Mouse (Mus musculus) hindbrain, postnatal 0 days (tissue): ENCODE data around the gene Hist1h2bp. TPM values are rescaled to one million over a fixed set of nuclear protein-coding genes. Genes with fewer than 3 reads are reported as not detected.
A peak's percentile ranks its signal among the peaks of the same experiment; 100 is the strongest.
"Not testable (repeated sequence)": the region's sequence is repeated elsewhere in the genome, so short reads cannot be mapped to it uniquely, and the experiment has no call there.

Experiments used
- ATAC-seq: fragments of 200-750 bp; cut with Nextera tagmentation; 2 replicates; pipeline ENCODE4 v1.8.0; 2017; ENCODE audit warnings: mild to moderate bottlenecking, moderate TSS enrichment, moderate library complexity
- DNase-seq: peaks from one replicate; pipeline ENCODE4 v3.0.0-alpha.2; 2015; ENCODE audit warnings: low spot score
- H3K27ac ChIP-seq: fragments of 300-500 bp; sonication (generic); 2 replicates; pipeline ENCODE4 v1.5.1; 2014; ENCODE audit warnings: mild to moderate bottlenecking
- H3K27me3 ChIP-seq: fragments of 300-500 bp; sonication (generic); 2 replicates; pipeline ENCODE4 v1.6.1; 2014; ENCODE audit warnings: low read length, mixed read lengths; ENCODE audit not compliant: insufficient read depth
- H3K36me3 ChIP-seq: fragments of 300-500 bp; sonication (generic); 2 replicates; pipeline ENCODE4 v1.6.1; 2014; ENCODE audit warnings: low read length, mixed read lengths; ENCODE audit not compliant: insufficient read depth
- H3K4me1 ChIP-seq: fragments of 300-500 bp; sonication (generic); 2 replicates; pipeline ENCODE4 v1.6.1; 2014; ENCODE audit warnings: antibody characterized with exemption, low read length, mixed read lengths; ENCODE audit not compliant: insufficient read depth
- H3K4me2 ChIP-seq: fragments of 300-500 bp; sonication (generic); 2 replicates; pipeline ENCODE4 v1.6.1; 2014; ENCODE audit warnings: low read depth, mild to moderate bottlenecking, low read length, moderate library complexity, mixed read lengths
- H3K4me3 ChIP-seq: fragments of 300-500 bp; sonication (generic); 2 replicates; pipeline ENCODE4 v1.5.1; 2014; ENCODE audit warnings: low read length
- H3K9ac ChIP-seq: fragments of 300-500 bp; sonication (generic); replicated peaks from 2 replicates; pipeline ENCODE4 v1.6.1; 2014; ENCODE audit warnings: mild to moderate bottlenecking, low read length, moderate library complexity, mixed read lengths
- H3K9me3 ChIP-seq: fragments of 300-500 bp; sonication (generic); 2 replicates; pipeline ENCODE4 v1.6.1; 2016; ENCODE audit warnings: low read length, mixed read lengths
- CTCF ChIP-seq: IDR thresholded peaks from 2 replicates; pipeline ENCODE4 v1.5.1; 2016; ENCODE audit warnings: antibody characterized with exemption, control low read depth, low read depth
- WGBS: fragments of 180-500 bp; shearing (Covaris S2); extraction: QIAGEN DNeasy Blood & Tissue Kit; methylation state at CpG from one replicate; pipeline ENCODE4 v1.1.7; 2014; 5-methylcytosine and 5-hydroxymethylcytosine counted together
- polyA plus RNA-seq: library from polyadenylated mRNA; unstranded; fragments of >200 nt; fragmentation: Nextera tagmentation; extraction: Ambion mirVana; gene quantifications from 2 replicates; pipeline ENCODE4 v1.2.1, GENCODE M21; 2015
- total RNA-seq: library from RNA; depleted of rRNA; stranded (reverse); fragments of >200 nt; gene quantifications from 2 replicates; pipeline ENCODE4 v1.2.3, GENCODE M21; 2014

The Hist1h2bp gene
- total and polyA plus RNA-seq, 2 experiments from 2014 or later: 234 TPM; not detected in 1

GRCm38 (mm10) chr13:21752356-21752755 is 34.9 kb upstream of the Hist1h2bp start:
- peak overlapping the region; percentile 64; the same call in 1 of the 2 replicates for H3K4me2 ChIP-seq
- H3K9me3 ChIP-seq: no peaks in the 10 kb centered on the region
- no peak overlapping the region for H3K27ac ChIP-seq
- no peaks in the 10 kb centered on the region for H3K27me3 ChIP-seq
- peaks cover 9% of the 10 kb centered on the region; the same call in 1 of the 2 replicates for H3K4me1 ChIP-seq
- H3K4me3 ChIP-seq: no peak overlapping the region
- no peak for DNase-seq
- ATAC-seq: no peak
- TF ChIP-seq CTCF: no peak
- H3K9ac ChIP-seq: no peak overlapping the region
- WGBS: 49% methylated on average over 3 of the region's 3 CpGs
- no peaks in the 10 kb centered on the region for H3K36me3 ChIP-seq

GRCm38 (mm10) chr13:21753051-21753523 is 34.2 kb upstream of the Hist1h2bp start:
- ATAC-seq: no peak
- no peak for TF ChIP-seq CTCF
- Histone ChIP-seq H3K4me1 (peaks cover 9% of the 10 kb centered on the region; the same call in 1 of the 2 replicates), H3K27me3 (no peaks in the 10 kb centered on the region), H3K4me3 (peak overlapping the region; percentile 44), H3K4me2 (peak overlapping the region; percentile 64), H3K36me3 (no peaks in the 10 kb centered on the region), H3K9me3 (no peaks in the 10 kb centered on the region), H3K27ac (peak overlapping the region; percentile 90), H3K9ac (peak overlapping the region; percentile 46; the same call in 1 of the 2 replicates)
- WGBS: 4% methylated on average over 10 of the region's 10 CpGs
- no peak for DNase-seq

GRCm38 (mm10) chr13:21753524-21754285 is 33.6 kb upstream of the Hist1h2bp start, which contains the start of the genes Hist1h2ak and Hist1h2bn:
Gene Hist1h2ak (minus strand): TSS chr13:21753827.
Gene Hist1h2bn (plus strand): TSS chr13:21754123.
- peak within 1 kb of the TSS; percentile 90 for H3K27ac ChIP-seq
- not testable (repeated sequence) for H3K27me3 ChIP-seq, H3K4me1 ChIP-seq, H3K9me3 ChIP-seq, H3K36me3 ChIP-seq
- DNase-seq: peak; percentile 94
- peak; percentile 96 for ATAC-seq
- peak within 1 kb of the TSS; percentile 64 for H3K4me2 ChIP-seq
- peak within 1 kb of the TSS; percentile 44 for H3K4me3 ChIP-seq
- peak within 1 kb of the TSS; percentile 46; the same call in 1 of the 2 replicates for H3K9ac ChIP-seq
- WGBS: under 1% methylated on average over 44 of the region's 50 CpGs
- peak; percentile 44 for TF ChIP-seq CTCF

- H3K4me3 ChIP-seq: peak overlapping the region; percentile 44
- DNase-seq: peak; percentile 64
- not testable (repeated sequence) for H3K4me1 ChIP-seq, H3K27me3 ChIP-seq, ATAC-seq, H3K36me3 ChIP-seq, H3K9me3 ChIP-seq
- WGBS: under 1% methylated on average over 18 of the region's 26 CpGs
- peak overlapping the region; percentile 38; the same call in 1 of the 2 replicates for H3K9ac ChIP-seq
- H3K4me2 ChIP-seq: peak overlapping the region; percentile 64
- H3K27ac ChIP-seq: peak overlapping the region; percentile 90; the same call in 1 of the 2 replicates
Observed at GRCm38 (mm10) chr13:21754294-21755001, 32.8 kb upstream of the Hist1h2bp start.

GRCm38 (mm10) chr13:21755707-21756106 is 31.6 kb upstream of the Hist1h2bp start:
- no peak for DNase-seq
- Histone ChIP-seq H3K27me3 (no peaks in the 10 kb centered on the region), H3K36me3 (no peaks in the 10 kb centered on the region), H3K9me3 (no peaks in the 10 kb centered on the region), H3K9ac (no peak overlapping the region), H3K4me3 (no peak overlapping the region), H3K4me2 (0 out of 2 replicates have a peak overlapping the region, but pooled peaks have one; percentile 18), H3K4me1 (peaks cover 9% of the 10 kb centered on the region; the same call in 1 of the 2 replicates), H3K27ac (no peak overlapping the region)
- no peak for ATAC-seq
- 70% methylated on average over 1 of the region's 1 CpGs for WGBS
- TF ChIP-seq CTCF: no peak

- H3K9me3 ChIP-seq: no peaks in the 10 kb centered on the region
- peak overlapping the region; percentile 61 for H3K9ac ChIP-seq
- DNase-seq (peak; percentile 95), ATAC-seq (peak; percentile 95)
- peak overlapping the region; percentile 97 for H3K4me2 ChIP-seq
- no peaks in the 10 kb centered on the region for H3K27me3 ChIP-seq
- no peaks in the 10 kb centered on the region for H3K36me3 ChIP-seq
- H3K4me3 ChIP-seq: peak overlapping the region; percentile 44
- H3K4me1 ChIP-seq: peaks cover 9% of the 10 kb centered on the region; the same call in 1 of the 2 replicates
- TF ChIP-seq CTCF: no peak
- peak overlapping the region; percentile 78 for H3K27ac ChIP-seq
- WGBS: 5% methylated on average over 33 of the region's 33 CpGs
Observed at GRCm38 (mm10) chr13:21778814-21779766, 8.2 kb upstream of the Hist1h2bp start.
